ENCODE assay signal across 9 mouse cellular contexts in the genomic region with DNA sequence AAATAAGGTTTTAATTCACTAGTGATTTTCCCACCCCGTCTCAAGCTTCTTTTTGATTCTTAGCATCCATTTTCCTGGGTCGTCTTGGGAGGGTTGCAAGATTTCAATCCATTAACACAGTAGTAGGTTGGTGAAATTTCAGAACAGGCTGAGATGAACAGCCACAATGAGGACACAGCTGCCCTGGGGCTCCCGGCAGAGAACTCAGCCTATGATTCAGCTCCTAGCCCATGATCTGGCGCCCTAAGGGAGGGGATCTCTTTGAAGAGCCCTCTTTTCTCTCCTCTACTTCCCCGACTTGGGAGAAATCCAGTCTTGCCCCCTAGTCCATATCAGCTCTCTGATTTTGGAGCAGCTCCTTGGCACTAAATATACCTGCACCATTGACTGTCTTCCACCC. TPM values are rescaled to one million over a fixed set of nuclear protein-coding genes. Genes with fewer than 3 reads are reported as not detected.
DNase-seq lines count a peak whose midpoint lies in the region; ATAC-seq lines count a peak whose summit lies in the region.
"Had no signal": no experiment of that assay in that cellular context is flagged by ENCODE, and none has a peak within 500 bp of the region (broad histone marks: within the 10 kb centered on the region; RNA-seq: fewer than 3 reads in every experiment).

No protein-coding gene starts in this region.

- 14% methylated on average over 5 of the region's 5 CpGs for WGBS in hindbrain, embryonic 11.5 days
- 13% methylated on average over 5 of the region's 5 CpGs for WGBS in midbrain, embryonic 13.5 days

- H3K4me3 ChIP-seq in hindbrain, embryonic 11.5 days (ENCODE audit: low read depth, low read length): peak overlapping the region; percentile 17; the same call in 1 of the 2 replicates
- peak overlapping the region; percentile 24 for H3K4me3 ChIP-seq in midbrain, embryonic 13.5 days (replicated peaks)

- no peak overlapping the region; the same call in 1 of the 2 replicates for H3K9ac ChIP-seq in hindbrain, embryonic 11.5 days (ENCODE audit: low read depth, low read length)
- H3K9ac ChIP-seq in midbrain, embryonic 13.5 days (replicated peaks): peak overlapping the region; percentile 41; the same call in 1 of the 2 replicates
- H3K9ac ChIP-seq: liver, embryonic 14.5 days had no signal

- no peaks in the 10 kb centered on the region for H3K36me3 ChIP-seq in hindbrain, embryonic 11.5 days (ENCODE audit: control insufficient read depth, insufficient read depth, low read length)
- no peaks in the 10 kb centered on the region for H3K36me3 ChIP-seq in midbrain, embryonic 13.5 days

- H3K4me2 ChIP-seq in hindbrain, embryonic 11.5 days (replicated peaks; ENCODE audit: low read depth, low read length): peak overlapping the region; percentile 35
- peak overlapping the region; percentile 57 for H3K4me2 ChIP-seq in midbrain, embryonic 13.5 days (replicated peaks)

- 0 out of 2 replicates have a peak overlapping the region, but pooled peaks have one; percentile 11 for H3K27ac ChIP-seq in hindbrain, embryonic 11.5 days (ENCODE audit: low read depth, low read length)
- peak overlapping the region; percentile 44; the same call in 1 of the 2 replicates for H3K27ac ChIP-seq in midbrain, embryonic 13.5 days
- H3K27ac ChIP-seq: liver, embryonic 14.5 days had no signal

- peaks cover 5% of the 10 kb centered on the region for H3K4me1 ChIP-seq in hindbrain, embryonic 11.5 days (replicated peaks; ENCODE audit: control insufficient read depth, insufficient read depth, low read length)
- H3K4me1 ChIP-seq in midbrain, embryonic 13.5 days (replicated peaks): peaks cover 30% of the 10 kb centered on the region

- no peaks in the 10 kb centered on the region for H3K9me3 ChIP-seq in hindbrain, embryonic 11.5 days (ENCODE audit: control insufficient read depth, low read length)
- no peaks in the 10 kb centered on the region for H3K9me3 ChIP-seq in midbrain, embryonic 13.5 days

- peak; percentile 35 for DNase-seq in embryo, embryonic 10 days (ENCODE audit: low spot score)
- DNase-seq in embryo, embryonic 11 days: no peak
- DNase-seq in Muller cell, postnatal 12 days (ENCODE audit: inconsistent ontology term): peak; percentile 76
- peak; percentile 52 for DNase-seq in hindbrain, embryonic 11.5 days (ENCODE audit: low spot score)
- DNase-seq in B cell, adult 2 months: no peak
- no peak for DNase-seq in thymus, postnatal 36 days
- DNase-seq in gastrocnemius, adult 8-10 months (ENCODE audit: low spot score in 2 of 2): no peak

- H3K27me3 ChIP-seq in hindbrain, embryonic 11.5 days (ENCODE audit: control insufficient read depth, insufficient read depth, low read length): no peaks in the 10 kb centered on the region
- H3K27me3 ChIP-seq in midbrain, embryonic 13.5 days: no peaks in the 10 kb centered on the region

- peak; percentile 46 for ATAC-seq in hindbrain, embryonic 11.5 days (ENCODE audit: low FRiP score)
- ATAC-seq in midbrain, embryonic 13.5 days: peak; percentile 31

RNA-seq across cellular contexts. Expression of a gene that starts 41.9 kb away (rescaled TPM):
- polyA plus RNA-seq in hindbrain, embryonic 11.5 days (2014; fragmentation: Nextera tagmentation; extraction: Ambion mirVana): 14.0 and 14.2 TPM in 2 replicates
- polyA plus RNA-seq in midbrain, embryonic 13.5 days (2015; fragmentation: Nextera tagmentation; extraction: Ambion mirVana): 25.3 and 27.7 TPM in 2 replicates
- total RNA-seq in gastrocnemius, adult 8-10 months (2022): 10 to 100 TPM; 61.8 to 71.6 (median 65.3) TPM

Comparison
In these comparisons a context has a peak if more than half of its experiments do, and no peak if none do; other contexts are left out.
1. DNase-seq: peak in embryo, embryonic 10 days (single experiment), Muller cell, postnatal 12 days (single experiment) and hindbrain, embryonic 11.5 days (single experiment); none in embryo, embryonic 11 days (single experiment), B cell, adult 2 months (0 of 2), thymus, postnatal 36 days (0 of 2) and gastrocnemius, adult 8-10 months (0 of 2).